Mouse (Mus musculus): ENCODE results near the gene Papss2.

Gene Papss2

DNA sequence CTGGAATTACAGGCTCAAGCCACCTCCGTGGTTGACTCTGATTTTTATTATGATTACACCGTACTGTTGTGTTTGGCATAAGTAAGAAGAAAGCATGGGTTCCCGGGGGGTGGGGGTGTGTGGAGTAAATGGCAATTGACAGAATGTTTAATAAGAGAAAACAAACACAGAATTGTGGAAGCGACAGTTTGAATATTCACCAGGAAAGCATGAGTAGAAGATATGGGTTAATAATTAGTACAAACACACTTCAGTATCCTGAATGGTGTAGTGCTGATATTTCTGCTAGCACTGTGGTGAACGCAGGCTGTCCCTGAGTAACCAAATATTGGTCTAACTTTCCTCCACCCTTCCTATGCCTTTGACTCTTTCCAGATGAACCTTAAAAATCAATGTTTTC lies 3.8 kb downstream of the Papss2 start:
- no peak for DNase-seq (ENCODE audit: low spot score in 2 of 2)

DNA sequence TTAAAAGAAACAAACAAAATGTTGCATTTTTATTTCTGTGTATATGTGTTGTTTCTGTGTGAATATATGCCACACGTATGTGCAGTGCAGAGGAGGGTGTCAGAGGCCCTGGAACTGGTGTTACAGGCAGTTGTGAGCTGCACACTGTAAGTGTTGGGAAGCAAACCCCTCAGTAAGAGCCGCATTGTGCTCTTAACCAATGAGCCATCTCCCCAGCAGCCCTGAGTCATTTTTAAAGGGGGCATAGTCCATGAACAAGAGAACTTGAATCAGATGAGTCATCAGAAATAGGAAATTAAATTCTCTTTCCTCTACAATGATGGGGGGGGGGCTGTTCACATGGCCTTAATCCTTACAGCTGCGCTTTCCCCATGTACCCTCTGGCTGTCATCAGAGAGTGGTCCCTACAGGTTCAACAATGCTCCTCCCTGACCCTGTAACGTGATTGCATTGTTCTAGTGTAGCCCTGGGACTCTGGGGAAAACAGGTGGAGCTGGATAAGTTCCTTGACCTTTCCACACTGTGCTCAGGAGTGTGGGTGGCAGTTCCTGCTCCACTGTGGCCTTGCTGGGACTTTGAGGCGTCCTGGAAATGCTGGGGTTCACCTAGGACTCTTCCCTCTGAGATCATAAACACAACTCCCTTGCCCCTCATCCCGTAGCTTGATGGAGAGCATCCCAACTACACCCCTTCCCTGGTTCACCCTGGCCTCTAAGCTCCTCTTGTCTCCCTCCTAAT lies 5.6 kb downstream of the Papss2 start:
- DNase-seq (ENCODE audit: low spot score in 2 of 2): no peak

DNA sequence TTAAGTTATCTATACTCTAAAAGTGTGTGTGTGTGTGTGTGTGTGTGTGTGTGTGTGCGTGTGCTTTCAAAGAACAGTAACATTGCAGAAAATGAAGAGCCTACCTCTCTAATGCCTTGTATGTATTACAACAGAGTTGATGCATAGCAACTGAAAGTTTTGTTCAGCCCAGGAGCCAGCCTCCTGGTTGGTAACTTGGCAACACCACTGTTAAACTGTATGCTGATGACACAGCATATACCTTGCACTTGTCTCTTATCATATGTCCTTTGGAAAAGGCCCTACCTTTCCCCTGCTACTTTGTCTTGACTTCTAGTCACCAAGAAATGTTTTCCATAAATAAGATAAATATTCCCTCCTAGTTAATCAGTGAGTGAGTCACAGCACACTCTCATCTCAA lies 7.9 kb downstream of the Papss2 start:
- DNase-seq (ENCODE audit: low spot score in 2 of 2): no peak

DNA sequence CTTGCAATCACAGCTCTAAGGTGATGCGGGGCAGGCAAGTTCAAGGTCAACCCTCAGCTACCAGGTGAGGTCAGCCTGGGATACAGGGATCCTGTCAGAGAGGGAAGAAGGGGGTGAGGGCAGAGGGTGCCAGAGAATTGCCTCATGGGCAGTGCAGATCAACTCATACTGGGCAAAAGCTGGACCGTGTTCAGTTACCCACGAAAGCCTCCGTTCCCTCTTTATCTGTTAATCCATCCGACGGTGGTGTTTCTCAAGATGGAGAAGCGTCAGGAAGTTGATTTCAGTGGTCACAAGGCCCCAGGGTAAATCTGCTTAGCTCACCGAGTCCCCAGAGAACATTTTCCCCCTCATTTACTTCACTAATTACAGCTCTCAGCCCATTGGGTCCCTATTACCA lies 8.5 kb downstream of the Papss2 start:
- no peak for DNase-seq (ENCODE audit: low spot score in 2 of 2)

DNA sequence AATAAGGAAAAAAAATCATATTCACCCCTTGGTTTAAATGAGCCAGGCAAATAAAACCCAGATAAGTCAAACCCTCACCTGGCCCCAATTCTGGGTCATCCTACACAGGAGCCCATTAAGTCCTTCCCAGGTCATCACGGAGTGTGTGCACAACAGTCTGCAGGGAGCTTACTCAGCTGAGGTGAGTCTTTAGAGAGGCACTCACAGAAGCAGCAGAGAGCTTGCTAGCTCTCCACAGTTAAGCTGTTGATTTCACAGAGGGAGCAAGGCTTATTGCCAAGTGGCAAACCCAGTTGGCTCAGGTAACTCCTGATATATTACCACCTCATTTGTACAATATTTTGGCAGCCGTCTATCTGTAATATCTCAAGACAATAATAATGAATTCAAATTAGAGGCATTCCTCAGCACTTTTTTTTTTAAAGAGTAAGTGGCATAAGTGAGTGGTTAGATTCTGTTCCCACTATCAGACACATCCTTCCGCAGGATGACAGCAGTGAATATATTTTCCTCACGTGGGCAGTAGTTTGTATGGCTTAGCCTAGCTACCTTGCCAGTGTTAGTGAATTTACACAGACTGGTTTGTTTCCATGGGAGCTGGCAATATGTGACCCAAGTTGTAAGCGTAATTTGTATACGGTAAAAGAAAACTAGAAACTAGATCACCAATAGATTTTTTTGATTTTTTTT lies 9.1 kb downstream of the Papss2 start:
- DNase-seq (ENCODE audit: low spot score in 2 of 2): no peak

DNA sequence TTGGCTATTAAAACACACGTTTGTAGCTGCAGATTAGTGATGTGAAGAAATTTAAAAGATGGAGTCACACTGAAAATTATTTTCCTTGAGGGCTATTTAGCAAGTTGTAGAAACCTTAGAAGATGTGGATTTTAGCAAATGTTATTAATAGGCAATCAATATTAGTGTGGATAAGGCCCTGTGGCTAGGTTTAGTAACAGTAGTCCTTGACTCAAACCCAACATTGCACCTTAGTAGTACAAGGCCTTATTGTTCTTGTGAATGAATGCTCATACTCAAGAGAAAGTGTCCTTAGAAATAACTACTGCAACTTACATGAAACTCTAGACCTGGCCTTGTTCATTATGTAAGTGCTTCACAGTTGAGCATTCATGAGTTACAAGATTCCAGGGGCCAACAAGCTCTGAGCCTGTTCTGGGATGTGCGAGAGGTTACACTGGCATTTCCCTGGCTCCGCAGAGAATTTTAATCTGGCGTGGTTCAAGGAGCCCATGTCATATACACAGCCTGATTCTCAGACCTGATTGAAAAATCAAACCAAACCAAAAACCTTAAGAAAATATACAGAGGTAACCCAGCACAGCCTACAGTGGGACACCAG lies 10.7 kb downstream of the Papss2 start:
- no peak for DNase-seq (ENCODE audit: low spot score in 2 of 2)

DNA sequence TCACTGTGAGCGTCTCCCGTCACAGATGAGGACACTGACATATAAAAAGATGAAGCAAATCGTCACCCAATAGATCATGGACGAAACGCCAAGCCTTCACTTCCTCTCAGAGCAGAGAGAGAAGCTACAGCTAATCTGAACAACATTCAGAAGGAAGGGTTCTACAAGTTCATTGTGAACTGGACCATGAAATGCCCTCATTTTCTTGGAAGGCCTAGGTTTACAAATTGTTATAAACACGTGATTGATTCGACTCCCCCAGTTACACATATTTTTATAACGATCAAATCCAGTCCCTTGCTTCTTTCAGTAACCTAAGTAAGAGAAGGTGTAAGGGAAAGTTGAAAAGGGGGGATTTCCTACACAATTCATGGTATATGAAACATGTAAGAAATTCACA lies 11.4 kb downstream of the Papss2 start:
- no peak for DNase-seq (ENCODE audit: low spot score in 2 of 2)

DNA sequence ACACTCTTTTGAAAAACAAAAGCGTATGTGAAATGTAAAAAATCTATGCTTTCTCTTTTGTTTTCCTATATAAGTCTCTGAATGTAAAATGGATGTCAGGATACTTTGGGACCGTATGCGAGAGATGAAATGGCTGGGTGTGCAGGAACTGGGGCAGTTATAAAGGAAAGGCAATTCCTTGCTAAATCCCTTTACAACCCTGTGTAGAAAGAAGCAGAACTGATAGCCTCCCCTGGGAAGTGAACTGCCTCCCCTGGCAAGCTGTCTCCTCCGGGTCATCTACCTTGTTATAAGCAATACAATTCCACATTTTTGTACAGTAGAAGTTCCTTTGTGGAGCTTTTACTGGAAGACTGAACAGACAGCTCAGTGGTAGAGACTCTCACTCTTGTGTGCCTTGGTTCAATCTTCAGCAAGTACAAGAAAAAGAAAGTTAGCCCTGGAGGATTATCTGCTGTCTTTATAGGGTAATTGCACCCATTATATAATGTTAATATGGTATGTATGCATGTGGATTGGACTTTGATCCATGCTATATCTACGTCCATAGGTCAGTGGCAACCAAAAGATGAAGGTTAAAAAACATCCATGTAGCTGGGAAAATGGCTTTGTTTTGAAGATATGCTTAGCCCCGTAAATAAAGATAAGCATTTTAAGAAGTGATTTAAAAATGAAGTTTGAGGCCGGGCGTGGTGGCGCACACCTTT lies 15.9 kb downstream of the Papss2 start:
- DNase-seq (ENCODE audit: low spot score in 2 of 2): no peak

DNA sequence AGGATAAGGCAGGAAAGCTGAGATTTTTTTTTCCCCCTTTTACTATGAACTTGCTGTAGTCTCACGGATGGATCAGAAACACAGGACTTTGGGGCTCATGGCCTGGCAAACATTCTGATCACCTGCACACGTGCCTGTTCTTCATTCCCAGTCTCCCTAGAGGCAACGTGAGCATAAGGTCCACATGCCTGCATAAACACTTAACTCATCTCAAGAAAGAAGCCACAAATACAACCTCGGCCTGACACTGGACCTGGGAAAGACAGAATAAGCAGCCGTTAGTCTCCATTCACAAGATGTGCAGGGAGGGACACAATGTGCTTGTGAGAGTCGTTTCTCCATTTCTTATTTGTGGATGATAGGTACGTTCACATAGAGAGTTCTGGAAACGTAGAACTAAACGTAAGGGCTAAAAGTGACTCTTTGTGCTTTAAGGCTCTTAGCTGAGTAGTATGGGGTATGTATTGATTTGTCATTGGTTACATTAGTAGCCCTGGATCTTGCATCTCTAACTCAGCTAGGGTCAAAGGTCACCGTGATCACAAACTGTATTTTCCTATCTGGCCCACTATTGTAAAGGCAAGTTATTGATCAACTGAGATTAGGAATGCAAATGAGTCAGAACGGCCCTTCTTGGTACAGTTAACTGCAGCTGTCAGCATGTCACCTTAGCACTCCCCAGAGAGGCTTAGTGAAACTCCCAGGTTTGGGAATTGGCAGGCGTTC lies 18.6 kb downstream of the Papss2 start:
- DNase-seq (ENCODE audit: low spot score in 2 of 2): no peak

DNA sequence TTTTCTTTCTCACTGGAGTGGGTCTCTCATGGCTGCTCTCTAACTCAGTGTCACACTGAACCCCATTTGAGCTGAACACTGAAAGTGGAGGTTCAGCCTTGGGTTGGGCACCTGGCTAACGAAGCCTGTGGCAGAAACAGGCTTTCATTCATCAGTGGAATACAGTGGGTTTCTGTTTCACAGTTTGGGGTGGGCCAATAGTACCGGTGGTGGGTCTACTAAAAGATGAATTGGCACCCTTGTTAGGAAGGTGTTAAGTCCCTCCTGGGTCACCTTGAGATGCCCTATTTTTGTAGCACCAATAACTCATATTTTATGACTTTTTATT lies 19.1 kb downstream of the Papss2 start:
- DNase-seq (ENCODE audit: low spot score in 2 of 2): no peak

DNA sequence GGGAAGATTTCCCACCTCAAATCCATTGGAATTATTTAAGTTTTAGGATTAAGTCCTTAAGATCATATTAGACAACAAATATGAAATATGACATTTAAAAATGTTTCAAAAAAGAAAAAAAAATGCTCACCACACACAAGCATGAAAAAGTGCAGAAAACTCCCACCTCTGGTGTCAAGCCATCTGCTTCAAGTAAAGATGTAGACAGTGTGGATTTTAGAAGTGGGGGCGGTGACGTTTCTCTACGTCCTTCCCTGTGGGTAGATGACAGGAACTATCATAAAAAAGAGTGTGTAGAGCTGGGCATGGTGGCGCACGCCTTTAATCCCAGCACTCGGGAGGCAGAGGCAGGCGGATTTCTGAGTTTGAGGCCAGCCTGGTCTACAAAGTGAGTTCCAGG lies 21.1 kb downstream of the Papss2 start:
- no peak for DNase-seq (ENCODE audit: low spot score in 2 of 2)

DNA sequence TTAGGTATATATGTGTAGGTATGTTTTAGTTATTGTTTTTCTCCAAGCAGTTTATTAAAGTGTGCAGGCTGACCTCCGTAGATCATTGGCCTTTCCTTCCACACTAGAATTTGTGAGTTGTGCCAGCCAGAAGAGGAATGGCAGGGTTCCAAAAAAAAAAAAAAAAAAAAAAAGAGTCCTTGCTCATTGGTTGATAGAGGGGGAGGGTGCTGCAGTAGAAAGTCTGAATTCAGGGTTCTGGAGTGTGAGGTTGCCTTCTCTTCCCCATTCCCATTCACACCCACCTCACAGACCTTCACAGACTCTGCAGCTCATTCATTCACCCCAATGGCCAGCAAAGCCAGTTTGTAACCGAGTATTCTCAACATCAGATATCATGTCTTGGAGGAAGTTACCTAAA lies 24.1 kb downstream of the Papss2 start:
- no peak for DNase-seq (ENCODE audit: low spot score in 2 of 2)

DNA sequence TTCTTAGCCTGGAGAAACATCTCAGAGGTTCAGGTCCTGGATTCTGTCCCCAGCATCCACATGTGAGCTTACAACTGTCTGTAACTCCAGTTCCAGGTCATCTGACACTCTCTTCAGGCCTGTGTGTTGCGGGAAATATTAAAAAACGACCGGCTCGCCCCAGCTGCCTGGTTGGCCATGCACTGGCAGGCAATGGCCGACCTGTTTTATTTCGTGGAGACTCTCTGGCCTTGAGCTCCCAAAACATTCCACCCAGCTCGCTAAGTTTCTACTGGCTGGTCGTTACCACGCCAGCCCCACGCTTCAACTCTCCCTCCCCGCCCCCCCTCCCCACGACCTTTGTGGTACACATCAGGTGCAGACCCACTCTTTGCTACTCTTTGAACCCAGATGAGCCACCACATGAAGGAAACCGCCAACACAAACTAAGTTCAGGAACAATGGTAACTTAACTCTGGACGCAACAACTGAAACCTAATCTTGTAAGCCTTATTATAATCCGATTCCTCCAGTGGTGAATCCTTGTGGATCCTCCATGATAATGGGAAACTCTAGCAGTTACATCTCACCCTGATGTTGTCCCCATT lies 25.4 kb downstream of the Papss2 start:
- no peak for DNase-seq (ENCODE audit: low spot score in 2 of 2)

DNA sequence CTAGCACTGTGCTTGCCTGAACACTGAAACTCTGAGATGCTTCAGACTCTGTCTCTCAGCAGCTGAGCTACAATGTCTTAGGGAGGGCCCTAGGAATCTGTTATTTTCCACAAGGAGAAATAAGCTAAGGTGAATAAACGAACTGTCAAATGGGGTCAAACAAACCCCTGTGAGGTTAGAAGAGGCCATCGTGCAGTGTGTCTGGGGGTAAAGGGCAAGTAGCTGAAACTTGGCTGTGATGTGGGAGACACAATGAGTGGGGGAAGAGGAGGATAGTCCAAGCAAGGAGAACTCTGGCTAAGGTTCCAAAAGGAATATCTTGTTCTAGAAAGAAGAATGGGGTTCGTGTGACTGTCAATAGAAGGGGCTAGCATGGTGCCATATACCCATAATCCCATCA lies 26.6 kb downstream of the Papss2 start:
- no peak for DNase-seq (ENCODE audit: low spot score in 2 of 2)

DNA sequence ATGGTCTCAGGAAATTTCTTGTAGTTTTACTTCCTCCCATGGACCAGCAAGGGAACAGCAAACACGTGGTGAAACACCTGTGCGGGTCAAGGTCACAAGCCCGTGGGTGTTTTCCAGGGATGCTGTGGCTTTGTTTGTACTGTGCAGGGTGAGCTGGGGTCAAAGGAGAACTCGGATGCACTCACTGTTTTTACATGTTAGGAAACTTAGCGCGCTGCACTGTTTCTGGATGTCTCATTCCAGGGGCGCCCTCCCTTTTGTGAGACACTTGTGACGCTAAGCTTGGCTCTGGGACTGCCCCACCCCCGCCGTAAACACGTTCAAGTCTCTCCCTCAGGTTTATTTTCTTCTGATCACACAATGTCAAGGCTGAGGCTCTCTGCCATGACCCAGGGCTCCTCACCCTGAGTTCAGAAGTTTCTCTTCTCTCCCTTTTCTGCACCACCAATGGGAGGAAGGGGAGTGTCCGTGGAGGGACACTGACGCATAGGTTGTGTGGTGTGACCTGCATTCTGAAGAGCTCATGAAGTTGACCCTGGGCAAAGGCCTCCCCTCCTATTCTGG lies 31.3 kb downstream of the Papss2 start:
- no peak for DNase-seq (ENCODE audit: low spot score in 2 of 2)

DNA sequence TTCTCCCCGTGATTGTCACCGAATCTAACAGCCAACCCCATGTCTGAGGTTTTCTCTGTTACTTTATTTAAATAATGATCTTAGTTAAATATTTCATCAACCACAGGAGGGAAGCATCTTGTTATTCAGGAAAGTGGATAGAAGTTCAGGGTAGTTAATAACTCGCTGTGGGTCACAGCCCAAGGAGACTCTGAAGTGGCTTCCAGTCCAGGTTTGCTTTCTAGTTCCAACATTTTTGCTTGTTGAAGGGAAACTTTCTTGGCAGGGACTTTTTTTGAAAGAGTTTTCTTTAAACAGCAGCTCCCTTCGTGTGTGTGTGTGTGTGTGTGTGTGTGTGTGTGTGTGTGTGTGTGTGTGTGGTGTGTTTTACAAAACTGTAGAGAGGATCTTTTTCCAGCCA lies 32.0 kb downstream of the Papss2 start:
- DNase-seq (ENCODE audit: low spot score in 2 of 2): no peak

DNA sequence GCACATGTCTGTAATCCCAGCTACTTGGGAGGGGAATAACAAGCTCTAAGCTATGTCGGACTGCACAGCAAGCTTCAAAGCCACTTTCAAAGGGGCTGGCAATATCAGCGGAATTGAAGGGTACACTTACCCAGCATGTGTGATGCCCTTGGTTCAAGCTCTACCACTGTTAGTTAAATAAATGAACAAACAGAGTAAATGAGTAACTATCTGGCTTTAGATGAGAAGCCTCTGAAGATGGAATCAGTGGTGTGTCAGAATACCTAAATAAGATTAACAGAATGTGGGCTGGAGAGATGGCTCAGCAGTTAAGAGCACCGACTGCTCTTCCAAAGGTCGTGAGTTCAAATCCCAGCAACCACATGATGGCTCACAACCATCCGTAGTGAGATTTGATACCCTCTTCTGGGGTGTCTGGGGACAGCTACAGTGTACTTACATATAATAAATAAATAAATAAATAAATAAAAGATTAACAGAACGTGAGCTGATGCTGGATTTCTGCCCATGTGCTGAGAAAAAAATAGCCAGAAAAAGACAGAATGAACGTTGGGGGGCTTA lies 33.1 kb downstream of the Papss2 start:
- DNase-seq (ENCODE audit: low spot score in 2 of 2): no peak

DNA sequence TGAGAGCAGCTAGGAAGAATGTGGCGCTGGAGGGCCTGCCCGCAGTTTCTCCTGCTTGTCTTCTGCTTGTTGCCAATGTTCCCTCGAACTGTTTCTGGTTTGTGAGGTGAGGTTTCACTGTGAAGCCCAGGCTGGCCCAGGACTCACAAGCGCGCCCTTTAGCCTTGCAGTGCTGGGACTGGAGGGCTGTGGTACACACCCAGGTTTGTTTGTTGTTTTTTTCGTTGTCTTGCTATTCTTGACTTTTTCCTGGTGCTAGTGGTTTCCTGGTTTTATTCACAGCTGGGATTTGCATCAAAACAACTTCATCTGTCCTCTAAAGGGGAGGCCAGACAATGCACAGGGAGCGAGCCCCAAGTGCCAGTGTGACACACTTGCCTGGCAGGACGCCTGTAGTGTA lies 39.3 kb downstream of the Papss2 start:
- no peak for DNase-seq (ENCODE audit: low spot score in 2 of 2)

DNA sequence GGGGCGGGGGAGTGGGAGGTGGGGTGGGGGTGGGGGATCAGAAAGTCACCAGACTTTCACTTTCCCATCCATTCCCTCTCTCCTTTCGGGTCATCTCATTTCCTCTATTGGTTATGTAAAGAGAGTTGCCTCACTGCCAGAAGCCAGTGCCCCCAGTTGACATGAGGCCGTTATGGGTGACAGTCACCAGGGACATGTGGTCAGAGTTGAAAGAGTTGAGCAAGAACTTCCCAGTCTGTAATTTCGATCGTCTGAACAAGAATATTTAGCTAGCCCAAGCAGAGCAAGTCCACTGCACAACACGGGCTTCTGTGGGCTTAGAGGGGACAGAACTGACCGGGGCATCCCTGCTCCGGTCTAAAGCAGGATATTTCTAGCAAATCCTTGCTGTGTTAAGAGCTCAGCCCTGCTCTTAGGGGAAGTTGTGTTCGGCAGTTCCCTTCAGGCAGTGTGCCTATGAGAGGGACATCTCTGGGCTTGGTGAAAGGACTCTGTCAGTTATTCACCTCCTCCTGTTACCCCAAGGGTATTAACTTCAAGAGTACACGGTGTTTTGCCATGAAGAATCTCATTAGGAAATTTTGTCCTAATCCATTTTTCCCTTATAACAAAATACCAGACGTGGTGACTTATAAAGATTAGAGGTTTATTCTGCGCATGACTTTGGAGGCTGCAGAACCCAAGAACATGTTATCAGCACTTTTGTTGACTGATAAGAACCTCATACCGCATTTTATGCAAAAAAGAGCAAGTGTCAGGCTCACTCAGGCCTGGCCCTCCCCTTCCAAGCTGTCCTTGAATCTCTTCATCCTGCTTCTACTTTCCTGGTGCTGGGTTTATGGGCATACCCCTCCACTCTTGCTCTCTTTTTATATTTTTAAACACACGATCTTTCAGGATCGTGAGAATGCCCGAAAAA lies 42.0 kb downstream of the Papss2 start:
- peak in 1 of 2 experiments; percentile 37 for DNase-seq (ENCODE audit: low spot score in 2 of 2)

All from spleen, postnatal 4 days (tissue).